Mouse (Mus musculus): ENCODE results near the gene F830045P16Rik.

DNA sequence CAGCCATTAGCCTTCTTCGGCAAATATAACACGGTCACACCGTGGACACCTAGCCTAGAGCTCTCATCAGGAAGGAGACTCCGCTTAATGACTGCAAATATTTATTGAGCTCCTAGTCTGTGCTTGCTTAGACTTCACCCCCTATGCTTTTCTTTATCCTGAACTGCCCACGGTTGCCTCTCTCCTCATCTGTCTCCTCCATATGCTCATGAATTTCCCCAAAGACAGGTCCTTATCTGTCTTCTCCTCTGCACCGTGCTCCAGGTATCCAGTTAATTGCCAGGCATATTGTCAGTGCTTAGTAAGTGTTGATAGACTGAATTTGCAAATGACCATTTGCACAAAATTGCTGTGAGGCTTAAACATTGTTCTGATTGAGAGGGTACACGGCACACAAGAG is 32.7 kb upstream of the F830045P16Rik start:
- TF ChIP-seq CTCF (IDR thresholded peaks at IDR 0.05; ENCODE audit: insufficient read depth, low read length): no peak
- no peak for TF ChIP-seq POLR2A (IDR thresholded peaks at IDR 0.05; ENCODE audit: borderline replicate concordance, extremely low read depth, low read depth, low read length)
